8 mouse cellular contexts compared by ENCODE assay signal in the genomic region with DNA sequence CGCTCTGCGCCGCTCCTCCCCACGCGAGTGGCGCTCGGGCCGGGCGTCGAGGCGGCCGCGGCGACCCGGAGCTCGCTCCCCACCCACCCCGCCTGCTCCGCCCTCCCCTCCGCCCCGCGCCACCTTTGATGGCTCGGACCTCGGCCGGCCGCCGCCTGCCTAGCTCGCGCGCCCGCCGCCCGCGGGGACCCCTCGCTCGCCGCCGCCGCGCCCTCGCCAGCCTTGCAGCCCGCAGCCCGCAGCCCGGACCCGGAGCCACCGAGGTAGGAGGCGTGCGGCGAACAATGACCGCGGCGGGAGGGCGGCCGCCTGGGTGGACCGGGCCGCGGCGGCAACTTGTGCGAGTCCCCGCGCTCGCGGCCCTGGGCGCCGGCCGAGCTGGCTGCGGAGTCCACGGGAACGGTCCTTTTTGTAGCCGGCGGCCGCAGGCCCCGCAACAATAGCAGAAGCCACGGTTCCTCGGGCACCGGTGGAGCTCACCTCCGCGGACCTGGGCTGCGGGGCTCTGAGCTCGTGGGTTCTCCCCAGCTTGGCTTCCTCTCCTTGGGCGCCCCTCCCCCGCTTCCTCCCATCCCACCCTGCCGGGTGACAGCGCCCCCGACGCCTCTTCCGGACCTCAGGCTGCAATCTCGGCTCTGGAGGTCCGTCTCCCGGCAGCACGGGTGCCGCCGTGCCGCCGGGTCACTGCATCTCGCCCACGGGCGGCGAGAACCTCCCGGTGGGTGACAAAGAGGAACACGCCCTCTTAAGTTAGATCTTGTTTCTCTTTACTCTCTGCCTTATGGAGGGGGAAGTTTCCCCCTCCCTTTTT. TPM values are rescaled to one million over a fixed set of nuclear protein-coding genes. Genes with fewer than 3 reads are reported as not detected.
DNase-seq lines count a peak whose midpoint lies in the region; ATAC-seq lines count a peak whose summit lies in the region.

No protein-coding gene starts in this region.

- H3K36me3 ChIP-seq in hindbrain, embryonic 16.5 days (ENCODE audit: control insufficient read depth, insufficient read depth, low read length): no peaks in the 10 kb centered on the region
- H3K36me3 ChIP-seq in limb, embryonic 12.5 days: no peaks in the 10 kb centered on the region
- H3K36me3 ChIP-seq in midbrain, embryonic 12.5 days: no peaks in the 10 kb centered on the region

- under 1% methylated on average over 75 of the region's 100 CpGs for WGBS in hindbrain, embryonic 16.5 days
- under 1% methylated on average over 77 of the region's 100 CpGs for WGBS in limb, embryonic 12.5 days
- WGBS in midbrain, embryonic 12.5 days: under 1% methylated on average over 63 of the region's 100 CpGs

- H3K4me3 ChIP-seq in hindbrain, embryonic 16.5 days (ENCODE audit: low read length): peak overlapping the region; percentile 95
- peak overlapping the region; percentile 96 for H3K4me3 ChIP-seq in limb, embryonic 12.5 days (replicated peaks)
- H3K4me3 ChIP-seq in midbrain, embryonic 12.5 days: peak overlapping the region; percentile 96

- peaks cover 30% of the 10 kb centered on the region for H3K4me1 ChIP-seq in hindbrain, embryonic 16.5 days (ENCODE audit: control insufficient read depth, insufficient read depth, low read depth, low read length)
- H3K4me1 ChIP-seq in limb, embryonic 12.5 days (replicated peaks): peaks cover 45% of the 10 kb centered on the region
- peaks cover 29% of the 10 kb centered on the region for H3K4me1 ChIP-seq in midbrain, embryonic 12.5 days

- ATAC-seq in frontal cortex, adult (ENCODE audit: low TSS enrichment): no peak
- ATAC-seq in hindbrain, embryonic 16.5 days: peak; percentile 84
- ATAC-seq in limb, embryonic 12.5 days (ENCODE audit: insufficient number of reproducible peaks, insufficient read depth, low FRiP score, low TSS enrichment, low read depth): peak; percentile 56
- ATAC-seq in midbrain, embryonic 12.5 days (ENCODE audit: low FRiP score, low read depth): peak; percentile 85

- peak; percentile 37 to 67 for DNase-seq in frontal cortex, postnatal 10 days (ENCODE audit: low spot score in 2 of 2)
- DNase-seq in cerebellum, adult 9-10 months: peak; percentile 54
- DNase-seq in gastrocnemius, postnatal 14 days: peak; percentile 47
- DNase-seq in spleen, postnatal 36 days (ENCODE audit: low spot score in 2 of 2): peak; percentile 24 to 34

- peak overlapping the region; percentile 83 for H3K27ac ChIP-seq in hindbrain, embryonic 16.5 days (ENCODE audit: low read depth, low read length)
- H3K27ac ChIP-seq in limb, embryonic 12.5 days: peak overlapping the region; percentile 95
- peak overlapping the region; percentile 86 for H3K27ac ChIP-seq in midbrain, embryonic 12.5 days (replicated peaks)

- H3K4me2 ChIP-seq in hindbrain, embryonic 16.5 days (ENCODE audit: low read length): peak overlapping the region; percentile 93
- peak overlapping the region; percentile 94 for H3K4me2 ChIP-seq in limb, embryonic 12.5 days
- H3K4me2 ChIP-seq in midbrain, embryonic 12.5 days (replicated peaks): peak overlapping the region; percentile 91

- peak overlapping the region; percentile 89 for H3K9ac ChIP-seq in hindbrain, embryonic 16.5 days (ENCODE audit: low read depth, low read length)
- H3K9ac ChIP-seq in limb, embryonic 12.5 days (replicated peaks): peak overlapping the region; percentile 99
- peak overlapping the region; percentile 97 for H3K9ac ChIP-seq in midbrain, embryonic 12.5 days (replicated peaks)

- no peaks in the 10 kb centered on the region for H3K27me3 ChIP-seq in hindbrain, embryonic 16.5 days (replicated peaks; ENCODE audit: control insufficient read depth, insufficient read depth, low read length)
- H3K27me3 ChIP-seq in limb, embryonic 12.5 days: peaks cover 13% of the 10 kb centered on the region
- H3K27me3 ChIP-seq in midbrain, embryonic 12.5 days: peaks cover 29% of the 10 kb centered on the region

- H3K9me3 ChIP-seq in hindbrain, embryonic 16.5 days (ENCODE audit: control insufficient read depth, low read length): 0 out of 2 replicates have a peak, but pooled peaks cover under 1% of the 10 kb centered on the region
- no peaks in the 10 kb centered on the region for H3K9me3 ChIP-seq in limb, embryonic 12.5 days
- H3K9me3 ChIP-seq in midbrain, embryonic 12.5 days: no peaks in the 10 kb centered on the region

- intact Hi-C loops in gastrocnemius, postnatal 14 days (cut with DNase I; ENCODE audit: low total_unique reads): loop anchor here (5.0 kb wide), 1 partner anchor 181 kb away; no protein-coding TSS in a partner anchor

RNA-seq across cellular contexts. Expression of a gene that starts 0.9 kb away (rescaled TPM):
- 10 to 100 TPM; 10.7 to 11.8 TPM for total RNA-seq in gastrocnemius, postnatal 14 days (2021)
- polyA plus RNA-seq in hindbrain, embryonic 16.5 days (2015; fragmentation: Nextera tagmentation; extraction: Ambion mirVana): 28.9 and 36.0 TPM in 2 replicates
- 58.2 and 62.1 TPM in 2 replicates for polyA plus RNA-seq in limb, embryonic 12.5 days (2016; fragmentation: Nextera tagmentation; extraction: Ambion mirVana)
- 26.5 and 27.2 TPM in 2 replicates for polyA plus RNA-seq in midbrain, embryonic 12.5 days (2016; fragmentation: Nextera tagmentation; extraction: Ambion mirVana)
